Mouse (Mus musculus) CH12.LX (cell line): Measurements from ENCODE around the gene Ccdc47. TPM values are rescaled to one million over a fixed set of nuclear protein-coding genes. Genes with fewer than 3 reads are reported as not detected.

Experiments
- DNase-seq: peaks from one replicate; pipeline ENCODE4 v3.0.0-alpha.2; 2013; ENCODE audit errors: extremely low read depth
- H3K27ac ChIP-seq: 2 replicates; pipeline ENCODE4 v1.5.1; 2012; ENCODE audit warnings: low read depth, mild to moderate bottlenecking, control low read depth, moderate library complexity; ENCODE audit not compliant: insufficient read depth
- H3K27me3 ChIP-seq: replicated peaks from 2 replicates; pipeline ENCODE3; 2012; ENCODE audit warnings: inconsistent platforms
- H3K36me3 ChIP-seq, 2 experiments: replicated peaks in 1 of 2; 2 replicates each; pipeline versions ENCODE3 to v1.6.1; 2012; ENCODE audit warnings: inconsistent platforms in 1 of 2, low read length in 1 of 2, mild to moderate bottlenecking in 1 of 2, mixed read lengths in 1 of 2, moderate library complexity in 1 of 2; ENCODE audit not compliant: control insufficient read depth in 1 of 2, insufficient read depth in 1 of 2
- H3K4me1 ChIP-seq, 2 experiments: 2 replicates each; pipeline ENCODE4 v1.6.1; 2012; ENCODE audit warnings: inconsistent platforms in 1 of 2, moderate library complexity in 1 of 2; ENCODE audit not compliant: insufficient read depth in 2 of 2, control insufficient read depth in 1 of 2
- H3K4me2 ChIP-seq: 2 replicates; pipeline ENCODE4 v1.6.1; 2012; ENCODE audit warnings: low read depth, mild to moderate bottlenecking, control low read depth; ENCODE audit not compliant: poor library complexity, insufficient read depth, severe bottlenecking
- H3K4me3 ChIP-seq, 3 experiments: fragments of 150-350 bp in 1 of 3; sonication (generic) in 1 of 3; replicated peaks in 1 of 3; 2 replicates each; pipeline versions ENCODE3 to v1.5.1; 2011 to 2012; ENCODE audit warnings: low read depth in 2 of 3, low read length in 2 of 3, mild to moderate bottlenecking in 2 of 3, moderate library complexity in 2 of 3, control low read depth in 1 of 3, improper control_type of control experiment in 1 of 3, inconsistent platforms in 1 of 3, mixed read lengths in 1 of 3; ENCODE audit not compliant: poor library complexity in 1 of 3
- H3K79me2 ChIP-seq: replicated peaks from 2 replicates; pipeline ENCODE4 v1.6.1; 2012; ENCODE audit warnings: mild to moderate bottlenecking, moderate library complexity; ENCODE audit not compliant: control insufficient read depth, poor library complexity, insufficient read depth, severe bottlenecking; ENCODE audit errors: extremely low read depth
- H3K9ac ChIP-seq: 2 replicates; pipeline ENCODE4 v1.6.1; 2012; ENCODE audit warnings: low read depth, mild to moderate bottlenecking, control low read depth, moderate library complexity; ENCODE audit not compliant: insufficient read depth
- H3K9me3 ChIP-seq: replicated peaks from 2 replicates; pipeline ENCODE3; 2012; ENCODE audit warnings: low read length, inconsistent platforms, mixed read lengths
- CHD1 ChIP-seq: IDR thresholded peaks from 2 replicates; pipeline ENCODE4 v1.6.1; 2012; ENCODE audit warnings: low read depth, low read length, improper control_type of control experiment, inconsistent platforms
- CTCF ChIP-seq, 2 experiments: IDR thresholded peaks in 1 of 2; conservative IDR thresholded peaks in 1 of 2; 2 replicates each; pipeline ENCODE4 v1.5.1; 2011 to 2012; ENCODE audit warnings: low read depth in 2 of 2, low read length in 2 of 2, improper control_type of control experiment in 1 of 2, inconsistent platforms in 1 of 2, mild to moderate bottlenecking in 1 of 2, moderate library complexity in 1 of 2
- E2F4 ChIP-seq: IDR thresholded peaks from 2 replicates; pipeline ENCODE4 v1.6.1; 2011; ENCODE audit warnings: low read depth, low read length, improper control_type of control experiment; ENCODE audit not compliant: insufficient replicate concordance
- ELF1 ChIP-seq: IDR thresholded peaks from 2 replicates; pipeline ENCODE4 v1.6.1; 2014; ENCODE audit warnings: low read depth, mild to moderate bottlenecking, inconsistent platforms, low read length, improper control_type of control experiment
- EP300 ChIP-seq: IDR thresholded peaks from 2 replicates; pipeline ENCODE4 v1.6.1; 2011; ENCODE audit warnings: low read length, improper control_type of control experiment
- ETS1 ChIP-seq: conservative IDR thresholded peaks from 2 replicates; pipeline ENCODE4 v1.6.1; 2012; ENCODE audit warnings: low read depth, mild to moderate bottlenecking, inconsistent platforms, low read length, improper control_type of control experiment, moderate library complexity
- GABPA ChIP-seq: IDR thresholded peaks from 2 replicates; pipeline ENCODE4 v1.6.1; 2012; ENCODE audit warnings: low read depth, low read length, improper control_type of control experiment, inconsistent platforms; ENCODE audit not compliant: insufficient replicate concordance
- HCFC1 ChIP-seq: IDR thresholded peaks from 2 replicates; pipeline ENCODE4 v1.6.1; 2012; ENCODE audit warnings: low read depth, mild to moderate bottlenecking, inconsistent platforms, low read length, improper control_type of control experiment
- IRF4 ChIP-seq: IDR thresholded peaks from 2 replicates; pipeline ENCODE4 v1.6.1; 2014; ENCODE audit warnings: low read depth, mild to moderate bottlenecking, inconsistent platforms, low read length, improper control_type of control experiment
- JUN ChIP-seq: IDR thresholded peaks from 2 replicates; pipeline ENCODE4 v1.6.1; 2011; ENCODE audit warnings: low read depth, mild to moderate bottlenecking, low read length, improper control_type of control experiment, moderate library complexity; ENCODE audit not compliant: insufficient read depth
- JUND ChIP-seq: conservative IDR thresholded peaks from 2 replicates; pipeline ENCODE4 v1.6.1; 2011; ENCODE audit warnings: low read depth, low read length, improper control_type of control experiment
- KAT2A ChIP-seq: IDR thresholded peaks from 2 replicates; pipeline ENCODE4 v1.6.1; 2012; ENCODE audit warnings: low read length, improper control_type of control experiment, inconsistent platforms; ENCODE audit not compliant: insufficient replicate concordance
- MAX ChIP-seq: IDR thresholded peaks from 2 replicates; pipeline ENCODE4 v1.6.1; 2011; ENCODE audit warnings: low read length, improper control_type of control experiment
- MAZ ChIP-seq: IDR thresholded peaks from 2 replicates; pipeline ENCODE4 v1.6.1; 2012; ENCODE audit warnings: low read depth, mild to moderate bottlenecking, inconsistent platforms, low read length, improper control_type of control experiment, moderate library complexity
- MEF2A ChIP-seq: IDR thresholded peaks from 2 replicates; pipeline ENCODE4 v1.6.1; 2014; ENCODE audit warnings: low read depth, mild to moderate bottlenecking, inconsistent platforms, low read length, improper control_type of control experiment, borderline replicate concordance
- MXI1 ChIP-seq: IDR thresholded peaks from 2 replicates; pipeline ENCODE4 v1.6.1; 2011; ENCODE audit warnings: mild to moderate bottlenecking, low read depth, low read length, improper control_type of control experiment
- MYC ChIP-seq: IDR thresholded peaks from 2 replicates; pipeline ENCODE4 v1.6.1; 2011; ENCODE audit warnings: low read depth, mild to moderate bottlenecking, improper control_type of control experiment, low read length
- NELFE ChIP-seq: IDR thresholded peaks from 2 replicates; pipeline ENCODE4 v1.6.1; 2011; ENCODE audit warnings: low read depth, low read length, improper control_type of control experiment
- NRF1 ChIP-seq: IDR thresholded peaks from 2 replicates; pipeline ENCODE4 v1.6.1; 2014; ENCODE audit warnings: low read depth, mild to moderate bottlenecking, inconsistent platforms, low read length, improper control_type of control experiment, moderate library complexity
- PAX5 ChIP-seq: IDR thresholded peaks from 2 replicates; pipeline ENCODE4 v1.6.1; 2012; ENCODE audit warnings: low read length, inconsistent platforms, mixed read lengths
- POLR2AphosphoS2 ChIP-seq: IDR thresholded peaks from 2 replicates; pipeline ENCODE4 v1.6.1; 2011; ENCODE audit warnings: low read depth, low read length, improper control_type of control experiment
- RAD21 ChIP-seq: IDR thresholded peaks from 2 replicates; pipeline ENCODE4 v1.6.1; 2011; ENCODE audit warnings: low read depth, mild to moderate bottlenecking, low read length, improper control_type of control experiment, moderate library complexity
- RCOR1 ChIP-seq: conservative IDR thresholded peaks from 2 replicates; pipeline ENCODE4 v1.6.1; 2012; ENCODE audit warnings: low read depth, mild to moderate bottlenecking, inconsistent platforms, low read length, improper control_type of control experiment
- SIN3A ChIP-seq: IDR thresholded peaks from 2 replicates; pipeline ENCODE4 v1.6.1; 2012; ENCODE audit warnings: low read length, improper control_type of control experiment, inconsistent platforms
- SMC3 ChIP-seq: IDR thresholded peaks from 2 replicates; pipeline ENCODE4 v1.6.1; 2011; ENCODE audit warnings: low read depth, low read length, improper control_type of control experiment
- TBP ChIP-seq: conservative IDR thresholded peaks from 2 replicates; pipeline ENCODE4 v1.6.1; 2011; ENCODE audit warnings: low read depth, low read length, improper control_type of control experiment
- TCF12 ChIP-seq: IDR thresholded peaks from 2 replicates; pipeline ENCODE4 v1.6.1; 2014; ENCODE audit warnings: low read depth, mild to moderate bottlenecking, inconsistent platforms, low read length, improper control_type of control experiment
- UBTF ChIP-seq: IDR thresholded peaks from 2 replicates; pipeline ENCODE4 v1.6.1; 2012; ENCODE audit warnings: low read depth, mild to moderate bottlenecking, inconsistent platforms, low read length, improper control_type of control experiment, moderate library complexity
- USF1 ChIP-seq: IDR thresholded peaks from 2 replicates; pipeline ENCODE4 v1.6.1; 2014; ENCODE audit warnings: low read depth, mild to moderate bottlenecking, inconsistent platforms, low read length, improper control_type of control experiment
- USF2 ChIP-seq: conservative IDR thresholded peaks from 2 replicates; pipeline ENCODE4 v1.6.1; 2011; ENCODE audit warnings: low read depth, low read length, improper control_type of control experiment
- ZC3H11A ChIP-seq: IDR thresholded peaks from 2 replicates; pipeline ENCODE4 v1.6.1; 2012; ENCODE audit warnings: low read depth, mild to moderate bottlenecking, inconsistent platforms, low read length, improper control_type of control experiment
- ZMIZ1 ChIP-seq: IDR thresholded peaks from 2 replicates; pipeline ENCODE4 v1.6.1; 2012; ENCODE audit warnings: low read depth, mild to moderate bottlenecking, inconsistent platforms, low read length, improper control_type of control experiment
- ZNF384 ChIP-seq: IDR thresholded peaks from 2 replicates; pipeline ENCODE4 v1.6.1; 2012; ENCODE audit warnings: low read depth, low read length, improper control_type of control experiment, inconsistent platforms
- dilution Hi-C: fragments of 300-500 bp; cut with MboI; formaldehyde crosslinking; loops from 2 replicates; pipeline ENCODE4 v1.14.3; 2020; ENCODE audit warnings: low sequenced_read_pairs; ENCODE audit not compliant: extremely low pct_unique_long_range_greater_than_20kb, extremely low pct_ligation_motif_present
- in situ Hi-C: fragments of 300-500 bp; cut with MboI; formaldehyde crosslinking; loops from 3 replicates; pipeline ENCODE4 v1.14.3; 2019; ENCODE audit warnings: low sequenced_read_pairs, low pct_ligation_motif_present, low pct_unique_long_range_greater_than_20kb, mixed read lengths
- polyA plus RNA-seq: library from polyadenylated mRNA; unstranded; fragments of >175 nt; gene quantifications from 2 replicates; pipeline ENCODE4 v1.2.1, GENCODE M21; 2012; ENCODE audit warnings: low read depth; ENCODE audit not compliant: insufficient read length
- total RNA-seq, 2 experiments: library from RNA; depleted of rRNA; stranded (reverse); fragments of 300-350 nt in 1 of 2; fragments of >200 nt in 1 of 2; gene quantifications; 2 replicates each; pipeline ENCODE4 v1.2.3; 2012 to 2014

The Ccdc47 gene
- total and polyA plus RNA-seq, 3 experiments = 46.1 to 80.8 (median 53.2) TPM

- TF ChIP-seq ZMIZ1 (peak; percentile 90), JUND (no peak), UBTF (peak; percentile 80; the same call in 1 of the 2 replicates), JUN (0 out of 2 replicates have a peak, but pooled peaks have one; percentile 1), ZNF384 (no peak), ETS1 (peak; percentile 25; the same call in 1 of the 2 replicates), TCF12 (peak; percentile 83), CTCF (conservative IDR thresholded peaks at IDR 0.05 in 1 of 2, IDR thresholded peaks at IDR 0.05 in 1 of 2; ENCODE audit: low read depth in 2 of 2, low read length in 2 of 2) (no peak), TBP (0 out of 2 replicates have a peak, but pooled peaks have one; percentile 74), MYC (peak; percentile 26; the same call in 1 of the 2 replicates), RAD21 (no peak), POLR2AphosphoS2 (peak; percentile 90; the same call in 1 of the 2 replicates), IRF4 (peak; percentile 51; the same call in 1 of the 2 replicates), NRF1 (peak; percentile 87), MXI1 (peak; percentile 94), ELF1 (peak; percentile 91), NELFE (peak; percentile 89)
Observed at GRCm38 (mm10) chr11:106216730-106217490, 766 bp upstream of the Ccdc47 start, which contains the start of gene Ddx42 (continued).

- H3K79me2 ChIP-seq = peaks cover 74% of the 10 kb centered on the region
- peaks cover 24 to 50% of the 10 kb centered on the region in 2 experiments for H3K36me3 ChIP-seq
- in situ Hi-C loops = no loop called here
- no peaks in the 10 kb centered on the region for H3K27me3 ChIP-seq
- DNase-seq = no peak
- peak overlapping the region; percentile 93 to 97 (median 93) for H3K4me3 ChIP-seq
- no peaks in the 10 kb centered on the region for H3K9me3 ChIP-seq
- peaks cover 8 to 53% of the 10 kb centered on the region in 2 experiments for H3K4me1 ChIP-seq
- H3K9ac ChIP-seq = peak overlapping the region; percentile 95
- dilution Hi-C loops = no loop called here
- peak overlapping the region; percentile 94 for H3K4me2 ChIP-seq
- no peak overlapping the region for H3K27ac ChIP-seq
- TF ChIP-seq IRF4 (no peak), SIN3A (0 out of 2 replicates have a peak, but pooled peaks have one; percentile 71), E2F4 (no peak), USF1 (no peak), HCFC1 (no peak), USF2 (no peak), POLR2AphosphoS2 (no peak), RCOR1 (no peak), MEF2A (no peak), ZC3H11A (no peak), CHD1 (peak; percentile 63; the same call in 1 of the 2 replicates), ELF1 (0 out of 2 replicates have a peak, but pooled peaks have one; percentile 12), TCF12 (no peak), KAT2A (no peak), TBP (no peak), SMC3 (no peak), MYC (no peak), RAD21 (no peak), NRF1 (no peak), MXI1 (peak; percentile 9; the same call in 1 of the 2 replicates), NELFE (no peak), ZMIZ1 (no peak), MAX (0 out of 2 replicates have a peak, but pooled peaks have one; percentile 39), PAX5 (no peak), JUN (no peak), EP300 (0 out of 2 replicates have a peak, but pooled peaks have one; percentile 27), ETS1 (no peak), MAZ (no peak), GABPA (no peak)
Observed at GRCm38 (mm10) chr11:106215450-106215859, 689 bp downstream of the Ccdc47 start.
